Comparison of ENCODE assay signal across 9 mouse cellular contexts in genomic region chr6:97305010-97305409, GRCm38 (mm10). TPM values are rescaled to one million over a fixed set of nuclear protein-coding genes. Genes with fewer than 3 reads are reported as not detected.
DNase-seq lines count a peak whose midpoint lies in the region; ATAC-seq and TF ChIP-seq lines count a peak whose summit lies in the region.
"Had no signal": no experiment of that assay in that cellular context is flagged by ENCODE, and none has a peak within 500 bp of the region (broad histone marks: within the 10 kb centered on the region; RNA-seq: fewer than 3 reads in every experiment).

No protein-coding gene starts in this region.

- H3K27ac ChIP-seq in heart, embryonic 12.5 days (ENCODE audit: poor library complexity, severe bottlenecking), result no peak overlapping the region
- H3K27ac ChIP-seq in heart, embryonic 11.5 days (ENCODE audit: low read depth, low read length), result no peak overlapping the region
- H3K27ac ChIP-seq in midbrain, postnatal 0 days (ENCODE audit: low read depth, low read length), result no peak overlapping the region
- no peak overlapping the region for H3K27ac ChIP-seq in midbrain, embryonic 10.5 days (replicated peaks)
- H3K27ac ChIP-seq in stomach, postnatal 0 days (replicated peaks), result peak overlapping the region; percentile 58; the same call in 1 of the 2 replicates
- H3K27ac ChIP-seq: liver, embryonic 14.5 days had no signal

- peaks cover 26% of the 10 kb centered on the region for H3K4me1 ChIP-seq in heart, embryonic 12.5 days (replicated peaks)
- H3K4me1 ChIP-seq in heart, embryonic 11.5 days (ENCODE audit: control insufficient read depth, insufficient read depth, low read length), result peaks cover 5% of the 10 kb centered on the region; the same call in 1 of the 2 replicates
- H3K4me1 ChIP-seq in midbrain, postnatal 0 days (ENCODE audit: insufficient read depth, low read length), result no peaks in the 10 kb centered on the region
- peaks cover 16% of the 10 kb centered on the region for H3K4me1 ChIP-seq in midbrain, embryonic 10.5 days
- H3K4me1 ChIP-seq in stomach, postnatal 0 days (replicated peaks; ENCODE audit: control insufficient read depth, insufficient read depth), result no peaks in the 10 kb centered on the region

- peak overlapping the region; percentile 31; the same call in 1 of the 2 replicates for H3K4me2 ChIP-seq in heart, embryonic 12.5 days
- no peak overlapping the region for H3K4me2 ChIP-seq in heart, embryonic 11.5 days
- no peak overlapping the region; the same call in 1 of the 2 replicates for H3K4me2 ChIP-seq in midbrain, postnatal 0 days (ENCODE audit: low read depth, low read length, poor library complexity, severe bottlenecking)
- H3K4me2 ChIP-seq in stomach, postnatal 0 days (replicated peaks; ENCODE audit: low read depth), result no peak overlapping the region

- H3K9ac ChIP-seq in heart, embryonic 12.5 days, result no peak overlapping the region; the same call in 1 of the 2 replicates
- H3K9ac ChIP-seq in heart, embryonic 11.5 days (ENCODE audit: low read depth, low read length), result no peak overlapping the region
- no peak overlapping the region for H3K9ac ChIP-seq in midbrain, postnatal 0 days (replicated peaks; ENCODE audit: low read length, poor library complexity, severe bottlenecking)
- no peak overlapping the region for H3K9ac ChIP-seq in stomach, postnatal 0 days (ENCODE audit: low read length)
- H3K9ac ChIP-seq: liver, embryonic 14.5 days had no signal

- WGBS in heart, embryonic 12.5 days, result 55% methylated on average over 11 of the region's 11 CpGs
- WGBS in heart, embryonic 11.5 days (ENCODE audit: insufficient replicate concordance), result 59% methylated on average over 11 of the region's 11 CpGs
- 41% methylated on average over 11 of the region's 11 CpGs for WGBS in midbrain, postnatal 0 days
- 76% methylated on average over 11 of the region's 11 CpGs for WGBS in midbrain, embryonic 10.5 days
- WGBS in stomach, postnatal 0 days, result 59% methylated on average over 11 of the region's 11 CpGs

- H3K27me3 ChIP-seq in heart, embryonic 12.5 days (replicated peaks), result no peaks in the 10 kb centered on the region
- no peaks in the 10 kb centered on the region for H3K27me3 ChIP-seq in heart, embryonic 11.5 days (ENCODE audit: control insufficient read depth, insufficient read depth, low read length)
- no peaks in the 10 kb centered on the region for H3K27me3 ChIP-seq in midbrain, postnatal 0 days (ENCODE audit: insufficient read depth, low read length)
- H3K27me3 ChIP-seq in midbrain, embryonic 10.5 days (ENCODE audit: low read depth, poor library complexity, severe bottlenecking), result no peaks in the 10 kb centered on the region
- no peaks in the 10 kb centered on the region for H3K27me3 ChIP-seq in stomach, postnatal 0 days (ENCODE audit: control insufficient read depth, insufficient read depth, low read length)

- no peak for ATAC-seq in heart, embryonic 12.5 days (ENCODE audit: insufficient number of reproducible peaks, low FRiP score)
- ATAC-seq in heart, embryonic 11.5 days (replicated peaks; ENCODE audit: insufficient number of reproducible peaks, low FRiP score, low TSS enrichment), result no peak
- no peak for ATAC-seq in midbrain, postnatal 0 days (ENCODE audit: low FRiP score)
- no peak for ATAC-seq in stomach, postnatal 0 days (ENCODE audit: low FRiP score, low TSS enrichment)
- no peak for ATAC-seq in CD4-positive, CD25-positive, alpha-beta regulatory T cell, adult 4 months

- DNase-seq in midbrain, postnatal 0 days (ENCODE audit: low spot score), result peak; percentile 30
- no peak for DNase-seq in midbrain, embryonic 10.5 days (ENCODE audit: low spot score)
- peak; percentile 70 to 79 for DNase-seq in cerebellum, postnatal 10 days
- DNase-seq in stomach, postnatal 0 days (ENCODE audit: low spot score), result no peak
- DNase-seq: gastrocnemius, postnatal 14 days had no signal

- no peak for TF ChIP-seq EP300 in stomach, postnatal 0 days (optimal IDR thresholded peaks at IDR 0.05)

- no peak for TF ChIP-seq CTCF in midbrain, postnatal 0 days (IDR thresholded peaks at IDR 0.05)
- no peak for TF ChIP-seq CTCF in stomach, postnatal 0 days (IDR thresholded peaks at IDR 0.05; ENCODE audit: low read depth)

- H3K4me3 ChIP-seq in heart, embryonic 12.5 days, result no peak overlapping the region
- no peak overlapping the region for H3K4me3 ChIP-seq in heart, embryonic 11.5 days (ENCODE audit: low read depth, low read length)
- no peak overlapping the region for H3K4me3 ChIP-seq in midbrain, postnatal 0 days (ENCODE audit: low read depth, low read length)
- no peak overlapping the region for H3K4me3 ChIP-seq in midbrain, embryonic 10.5 days
- H3K4me3 ChIP-seq in stomach, postnatal 0 days (ENCODE audit: low read depth, low read length), result no peak overlapping the region

- H3K36me3 ChIP-seq in heart, embryonic 12.5 days, result peaks cover 58% of the 10 kb centered on the region
- H3K36me3 ChIP-seq in heart, embryonic 11.5 days (ENCODE audit: control insufficient read depth, insufficient read depth, low read length), result 0 out of 2 replicates have a peak, but pooled peaks cover 14% of the 10 kb centered on the region
- H3K36me3 ChIP-seq in midbrain, postnatal 0 days (ENCODE audit: insufficient read depth, low read length), result 0 out of 2 replicates have a peak, but pooled peaks cover 3% of the 10 kb centered on the region
- peaks cover 80% of the 10 kb centered on the region for H3K36me3 ChIP-seq in midbrain, embryonic 10.5 days
- 0 out of 2 replicates have a peak, but pooled peaks cover 3% of the 10 kb centered on the region for H3K36me3 ChIP-seq in stomach, postnatal 0 days (ENCODE audit: control insufficient read depth, insufficient read depth, low read length)

- no peaks in the 10 kb centered on the region for H3K9me3 ChIP-seq in heart, embryonic 12.5 days (replicated peaks)
- no peaks in the 10 kb centered on the region for H3K9me3 ChIP-seq in heart, embryonic 11.5 days (replicated peaks; ENCODE audit: control insufficient read depth, low read length)
- no peaks in the 10 kb centered on the region for H3K9me3 ChIP-seq in midbrain, postnatal 0 days (ENCODE audit: low read length)
- H3K9me3 ChIP-seq in midbrain, embryonic 10.5 days (replicated peaks), result no peaks in the 10 kb centered on the region
- no peaks in the 10 kb centered on the region for H3K9me3 ChIP-seq in stomach, postnatal 0 days (ENCODE audit: control insufficient read depth, low read length)

RNA-seq across cellular contexts. Expression of gene Lmod3, which starts 52.5 kb away (rescaled TPM):
- polyA plus RNA-seq in heart, embryonic 12.5 days (2016; fragmentation: Nextera tagmentation; extraction: Ambion mirVana), result 18.0 and 18.7 TPM in 2 replicates
- polyA plus RNA-seq in heart, embryonic 11.5 days (2014; fragmentation: Nextera tagmentation; extraction: Ambion mirVana), result 19.0 and 19.3 TPM in 2 replicates
- not detected in 2 replicates for total RNA-seq in midbrain, postnatal 0 days (2014; rRNA removed)
- not detected in 2 replicates for polyA plus RNA-seq in midbrain, postnatal 0 days (2015; fragmentation: Nextera tagmentation; extraction: Ambion mirVana)
- polyA plus RNA-seq in midbrain, embryonic 10.5 days (2016; fragmentation: Nextera tagmentation; extraction: Ambion mirVana), result not detected in 2 replicates
- 0.16 and 0.27 TPM in 2 replicates for polyA plus RNA-seq in stomach, postnatal 0 days (2015; fragmentation: Nextera tagmentation; extraction: Ambion mirVana)
- polyA plus RNA-seq in CD4-positive, CD25-positive, alpha-beta regulatory T cell, adult 4 months (2017; shearing (Covaris generic)), result under 1 TPM in 1 of 2 experiments, not detected in 1; 0.24 TPM
- polyA plus RNA-seq: liver, embryonic 14.5 days had no signal

Comparison
In these comparisons a context has a peak if more than half of its experiments do, and no peak if none do; other contexts are left out.
1. DNase-seq: peak in midbrain, postnatal 0 days (single experiment) and cerebellum, postnatal 10 days (2 of 2); none in midbrain, embryonic 10.5 days (single experiment) and stomach, postnatal 0 days (single experiment).
2. RNA of gene Lmod3, which starts 52.5 kb away (polyA plus RNA-seq): 19.0 to 19.3 TPM in heart, embryonic 11.5 days and 18.0 to 18.7 TPM in heart, embryonic 12.5 days; 0.16 to 0.27 TPM in stomach, postnatal 0 days, 0.24 TPM in CD4-positive, CD25-positive, alpha-beta regulatory T cell, adult 4 months, not detected in midbrain, postnatal 0 days and not detected in midbrain, embryonic 10.5 days; every median in the first group is over 10 times any median in the second.